8 mouse cellular contexts compared by ENCODE assay signal in genomic region chr10:43452663-43452996, GRCm38 (mm10). TPM values are rescaled to one million over a fixed set of nuclear protein-coding genes. Genes with fewer than 3 reads are reported as not detected.
DNase-seq lines count a peak whose midpoint lies in the region; ATAC-seq and TF ChIP-seq lines count a peak whose summit lies in the region.
"Had no signal": no experiment of that assay in that cellular context is flagged by ENCODE, and none has a peak within 500 bp of the region (broad histone marks: within the 10 kb centered on the region; RNA-seq: fewer than 3 reads in every experiment).

No protein-coding gene starts in this region.

- no peak for ATAC-seq in lung, postnatal 0 days
- no peak for ATAC-seq in forebrain, postnatal 0 days
- no peak for ATAC-seq in limb, embryonic 14.5 days (ENCODE audit: low FRiP score, low read depth)
- no peak for ATAC-seq in stomach, embryonic 14.5 days (ENCODE audit: insufficient number of reproducible peaks, insufficient read depth, low FRiP score, low read depth)

- no peak overlapping the region for H3K9ac ChIP-seq in lung, postnatal 0 days (replicated peaks; ENCODE audit: low read depth)
- no peak overlapping the region for H3K9ac ChIP-seq in forebrain, postnatal 0 days
- no peak overlapping the region; the same call in 1 of the 2 replicates for H3K9ac ChIP-seq in limb, embryonic 14.5 days (ENCODE audit: low read depth, low read length, severe bottlenecking)
- no peak overlapping the region for H3K9ac ChIP-seq in stomach, embryonic 14.5 days (replicated peaks; ENCODE audit: low read depth, low read length)

- H3K4me1 ChIP-seq in lung, postnatal 0 days (ENCODE audit: insufficient read depth, low read depth, low read length): no peaks in the 10 kb centered on the region
- H3K4me1 ChIP-seq in forebrain, postnatal 0 days (ENCODE audit: insufficient read depth): 0 out of 2 replicates have a peak, but pooled peaks cover 2% of the 10 kb centered on the region
- no peaks in the 10 kb centered on the region for H3K4me1 ChIP-seq in limb, embryonic 14.5 days (ENCODE audit: control insufficient read depth, insufficient read depth, low read length)
- no peaks in the 10 kb centered on the region for H3K4me1 ChIP-seq in stomach, embryonic 14.5 days (ENCODE audit: control insufficient read depth, insufficient read depth, low read length)

- no peaks in the 10 kb centered on the region for H3K9me3 ChIP-seq in lung, postnatal 0 days (ENCODE audit: low read length)
- H3K9me3 ChIP-seq in forebrain, postnatal 0 days (ENCODE audit: low read length): no peaks in the 10 kb centered on the region
- H3K9me3 ChIP-seq in limb, embryonic 14.5 days (ENCODE audit: control insufficient read depth, low read length): no peaks in the 10 kb centered on the region
- no peaks in the 10 kb centered on the region for H3K9me3 ChIP-seq in stomach, embryonic 14.5 days (ENCODE audit: control insufficient read depth, low read depth, low read length)

- TF ChIP-seq POLR2A in limb, embryonic 14.5 days (IDR thresholded peaks at IDR 0.05; ENCODE audit: borderline replicate concordance, extremely low read depth, insufficient read depth, insufficient read length): no peak

- no peaks in the 10 kb centered on the region for H3K36me3 ChIP-seq in lung, postnatal 0 days (ENCODE audit: insufficient read depth, low read length)
- H3K36me3 ChIP-seq in forebrain, postnatal 0 days (ENCODE audit: insufficient read depth): no peaks in the 10 kb centered on the region
- H3K36me3 ChIP-seq in limb, embryonic 14.5 days (ENCODE audit: control insufficient read depth, insufficient read depth, low read length): no peaks in the 10 kb centered on the region
- H3K36me3 ChIP-seq in stomach, embryonic 14.5 days (ENCODE audit: control insufficient read depth, insufficient read depth, low read length): no peaks in the 10 kb centered on the region

- no peak overlapping the region for H3K27ac ChIP-seq in lung, postnatal 0 days (ENCODE audit: low read length)
- no peak overlapping the region for H3K27ac ChIP-seq in forebrain, postnatal 0 days (ENCODE audit: low read depth, low read length)
- no peak overlapping the region for H3K27ac ChIP-seq in limb, embryonic 14.5 days (replicated peaks; ENCODE audit: low read depth, low read length)
- H3K27ac ChIP-seq in stomach, embryonic 14.5 days (ENCODE audit: low read length): no peak overlapping the region
- H3K27ac ChIP-seq: macrophage had no signal

- no peak for TF ChIP-seq CTCF in lung, postnatal 0 days (IDR thresholded peaks at IDR 0.05)
- no peak for TF ChIP-seq CTCF in forebrain, postnatal 0 days (IDR thresholded peaks at IDR 0.05; ENCODE audit: low read depth)

- no peak for TF ChIP-seq EP300 in lung, postnatal 0 days (IDR thresholded peaks at IDR 0.05)

- WGBS in lung, postnatal 0 days: 16% methylated on average over 5 of the region's 5 CpGs
- 16% methylated on average over 5 of the region's 5 CpGs for WGBS in forebrain, postnatal 0 days
- 16% methylated on average over 5 of the region's 5 CpGs for WGBS in limb, embryonic 14.5 days
- WGBS in stomach, embryonic 14.5 days: 21% methylated on average over 5 of the region's 5 CpGs

- peak overlapping the region; percentile 44; the same call in 1 of the 2 replicates for H3K4me2 ChIP-seq in lung, postnatal 0 days (replicated peaks; ENCODE audit: low read depth, low read length)
- peak overlapping the region; percentile 26 for H3K4me2 ChIP-seq in forebrain, postnatal 0 days (ENCODE audit: low read depth)
- peak overlapping the region; percentile 46 for H3K4me2 ChIP-seq in limb, embryonic 14.5 days (replicated peaks; ENCODE audit: low read depth, low read length, severe bottlenecking)
- H3K4me2 ChIP-seq in stomach, embryonic 14.5 days (replicated peaks; ENCODE audit: low read depth, low read length): peak overlapping the region; percentile 30

- DNase-seq in lung, postnatal 0 days (ENCODE audit: low spot score): no peak
- no peak for DNase-seq in lung, postnatal 25 days (ENCODE audit: low spot score)
- no peak for DNase-seq in forebrain, postnatal 0 days
- DNase-seq in limb, embryonic 14.5 days (ENCODE audit: low spot score): no peak
- DNase-seq in embryo, embryonic 10 days (ENCODE audit: low spot score): no peak
- no peak for DNase-seq in layer of hippocampus, postnatal 25 days (ENCODE audit: extremely low spot score in 1 of 2, low spot score in 1 of 2)

- no peak overlapping the region for H3K4me3 ChIP-seq in lung, postnatal 0 days (ENCODE audit: low read depth, low read length)
- H3K4me3 ChIP-seq in forebrain, postnatal 0 days (ENCODE audit: low read depth, low read length): no peak overlapping the region
- peak overlapping the region; percentile 28 for H3K4me3 ChIP-seq in limb, embryonic 14.5 days (replicated peaks; ENCODE audit: low read length)
- peak overlapping the region; percentile 13; the same call in 1 of the 2 replicates for H3K4me3 ChIP-seq in stomach, embryonic 14.5 days (ENCODE audit: low read depth, low read length)

- H3K27me3 ChIP-seq in lung, postnatal 0 days (replicated peaks; ENCODE audit: insufficient read depth, low read length): no peaks in the 10 kb centered on the region
- no peaks in the 10 kb centered on the region for H3K27me3 ChIP-seq in forebrain, postnatal 0 days (ENCODE audit: insufficient read depth, low read length)
- no peaks in the 10 kb centered on the region for H3K27me3 ChIP-seq in limb, embryonic 14.5 days (ENCODE audit: control insufficient read depth, insufficient read depth, low read length)
- no peaks in the 10 kb centered on the region for H3K27me3 ChIP-seq in stomach, embryonic 14.5 days (ENCODE audit: control insufficient read depth, insufficient read depth, low read length)

RNA-seq across cellular contexts. Expression of gene Bend3, which starts 26.0 kb away (rescaled TPM):
- polyA plus RNA-seq in lung, postnatal 0 days (2015; fragmentation: Nextera tagmentation; extraction: Ambion mirVana): 0.81 and 0.89 TPM in 2 replicates
- 8.5 and 11.1 TPM in 2 replicates for total RNA-seq in forebrain, postnatal 0 days (2014; rRNA removed)
- 2.0 and 2.2 TPM in 2 replicates for polyA plus RNA-seq in forebrain, postnatal 0 days (2015; fragmentation: Nextera tagmentation; extraction: Ambion mirVana)
- polyA plus RNA-seq in limb, embryonic 14.5 days (2012; rRNA removed): 9.8 and 11.4 TPM in 2 replicates
- 5.0 and 6.1 TPM in 2 replicates for polyA plus RNA-seq in limb, embryonic 14.5 days (2014; fragmentation: Nextera tagmentation; extraction: Ambion mirVana)
- polyA plus RNA-seq in stomach, embryonic 14.5 days (2014; fragmentation: Nextera tagmentation; extraction: Ambion mirVana): 4.5 and 5.0 TPM in 2 replicates
- 1 to 10 TPM; 4.9 to 7.7 TPM for total RNA-seq in layer of hippocampus, postnatal 25 days (2021)

Comparison
In these comparisons a context has a peak if more than half of its experiments do, and no peak if none do; other contexts are left out.
1. H3K4me3 ChIP-seq: peak in limb, embryonic 14.5 days (single experiment) and stomach, embryonic 14.5 days (single experiment); none in lung, postnatal 0 days (single experiment) and forebrain, postnatal 0 days (single experiment).
2. Peak in every context shown above with its lines, with median percentiles within 50 percentile points of each other: H3K4me2 ChIP-seq.